Mouse (Mus musculus): ENCODE results near the gene Hist1h1b.
"Not testable (repeated sequence)": the region's sequence is repeated elsewhere in the genome, so short reads cannot be mapped to it uniquely, and the experiment has no call there.

Gene Hist1h1b

DNA sequence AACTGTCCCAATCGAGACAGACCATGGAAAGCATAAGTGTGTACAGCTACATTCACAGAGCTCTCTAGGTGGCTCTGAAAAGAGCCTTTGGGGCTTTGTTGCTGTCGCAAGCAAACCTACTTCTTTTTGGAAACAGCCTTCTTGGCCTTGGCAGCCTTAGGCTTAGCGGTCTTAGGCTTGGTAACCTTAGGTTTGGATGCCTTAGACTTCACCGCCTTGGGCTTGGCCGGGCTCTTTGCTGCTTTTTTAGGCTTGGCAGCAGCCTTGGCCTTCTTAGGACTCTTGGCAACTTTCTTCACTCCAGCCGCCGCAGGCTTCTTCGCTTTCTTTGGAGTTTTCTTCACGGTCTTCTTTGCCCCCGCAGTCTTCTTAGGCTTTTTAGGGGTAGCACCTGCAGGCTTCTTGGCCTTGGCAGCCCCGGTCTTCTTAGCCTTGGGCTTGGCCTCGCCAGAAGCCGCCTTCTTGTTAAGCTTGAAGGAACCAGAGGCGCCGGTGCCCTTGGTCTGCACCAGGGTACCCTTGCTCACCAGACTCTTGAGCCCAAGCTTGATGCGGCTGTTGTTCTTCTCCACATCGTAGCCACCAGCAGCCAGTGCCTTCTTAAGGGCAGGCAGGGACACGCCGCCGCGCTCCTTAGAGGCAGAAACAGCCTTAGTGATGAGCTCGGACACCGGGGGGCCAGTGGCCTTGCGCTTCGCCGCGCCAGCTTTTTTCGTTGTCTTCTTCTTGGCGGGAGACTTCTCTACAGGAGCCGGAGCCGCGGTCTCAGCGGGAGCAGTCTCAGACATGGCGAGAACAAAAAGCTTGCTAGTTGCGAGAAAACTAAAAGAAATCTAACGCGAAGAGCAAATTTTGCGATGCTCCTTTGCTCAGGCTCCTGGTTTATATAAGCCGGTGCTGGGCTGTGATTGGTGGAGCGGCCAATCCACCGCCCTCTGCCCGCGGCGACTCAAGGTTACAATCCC is at the start of gene Hist1h1b:
Hist1h1b (minus strand) TSS at position 859 of the 965 bp plus-strand sequence.
- no peak for DNase-seq (ENCODE audit: low spot score)

DNA sequence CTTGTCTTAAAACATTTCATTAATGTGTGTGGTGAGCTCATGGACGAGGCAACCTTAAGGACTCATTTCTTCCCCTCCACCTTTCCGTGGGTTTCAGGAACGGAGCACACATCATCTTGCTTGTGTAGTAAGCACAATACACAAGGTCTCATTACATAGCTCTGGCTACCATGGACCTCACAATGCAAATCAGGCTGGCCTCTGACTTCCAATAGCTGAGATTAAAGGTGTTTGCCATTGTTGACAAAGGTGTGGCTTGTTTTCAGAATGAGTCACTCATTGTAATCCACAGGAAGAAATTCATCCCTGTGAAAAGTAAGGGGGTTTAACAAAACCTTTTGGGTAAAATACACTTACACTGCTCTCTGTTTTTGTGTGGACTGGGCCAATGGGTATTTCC is 48.1 kb upstream of the Hist1h1b start:
- DNase-seq (ENCODE audit: low spot score) = no peak

DNA sequence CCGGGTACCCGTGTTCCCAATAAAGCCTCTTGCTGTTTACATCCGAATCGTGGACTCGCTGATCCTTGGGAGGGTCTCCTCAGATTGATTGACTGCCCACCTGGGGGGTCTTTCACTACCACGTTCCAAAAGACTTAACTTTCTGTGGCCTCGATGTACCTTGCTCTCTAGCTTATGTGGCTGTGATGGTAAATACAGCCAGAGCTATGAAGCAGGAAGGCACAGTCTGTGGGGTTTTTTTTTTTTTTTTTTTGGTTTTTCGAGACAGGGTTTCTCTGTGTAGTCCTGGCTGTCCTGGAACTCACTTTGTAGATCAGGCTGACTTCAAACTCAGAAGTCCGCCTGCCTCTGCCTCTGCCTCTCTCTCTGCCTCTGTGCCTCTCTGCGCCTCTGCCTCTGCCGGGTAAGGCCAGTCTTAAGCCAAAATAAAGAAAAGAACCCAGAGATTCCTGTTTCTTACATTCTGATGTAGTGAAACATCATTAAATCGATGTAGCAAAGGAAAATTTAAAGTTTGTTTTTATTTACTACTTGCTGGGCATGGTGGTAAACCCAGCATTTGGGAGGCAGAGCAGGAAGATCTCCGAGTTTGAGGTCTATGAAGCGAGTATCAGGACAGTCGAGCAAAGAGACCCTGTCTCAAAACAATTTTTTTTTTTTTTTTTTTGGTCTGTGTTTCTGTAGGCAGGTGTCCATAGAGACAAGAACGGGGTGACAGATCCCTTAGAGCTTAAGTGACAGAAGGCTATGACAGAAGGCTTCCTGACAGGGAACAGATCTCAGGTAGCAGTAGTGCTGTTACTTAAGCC is 39.9 kb upstream of the Hist1h1b start:
- not testable (repeated sequence) for DNase-seq (ENCODE audit: low spot score)

DNA sequence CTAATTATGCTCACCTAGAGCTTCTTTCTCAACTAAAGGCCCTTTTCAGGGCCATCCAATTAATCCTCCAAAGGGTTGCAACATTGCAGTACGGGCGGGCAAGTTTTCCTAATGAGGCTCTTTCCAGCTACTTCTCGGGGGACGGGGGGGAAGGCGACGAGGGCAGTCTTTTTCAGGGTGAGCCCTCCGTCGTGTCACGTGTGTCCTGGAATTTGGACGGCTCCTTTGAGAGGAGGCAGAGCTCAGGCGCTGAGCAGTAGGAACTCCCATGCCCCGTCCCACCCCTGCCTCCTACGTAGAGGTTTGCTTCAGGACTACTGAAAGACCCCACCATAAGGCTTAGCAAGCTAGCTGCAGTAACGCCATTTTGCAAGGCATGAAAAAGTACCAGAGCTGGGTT is 31.7 kb upstream of the Hist1h1b start:
- not testable (repeated sequence) for DNase-seq (ENCODE audit: low spot score)

DNA sequence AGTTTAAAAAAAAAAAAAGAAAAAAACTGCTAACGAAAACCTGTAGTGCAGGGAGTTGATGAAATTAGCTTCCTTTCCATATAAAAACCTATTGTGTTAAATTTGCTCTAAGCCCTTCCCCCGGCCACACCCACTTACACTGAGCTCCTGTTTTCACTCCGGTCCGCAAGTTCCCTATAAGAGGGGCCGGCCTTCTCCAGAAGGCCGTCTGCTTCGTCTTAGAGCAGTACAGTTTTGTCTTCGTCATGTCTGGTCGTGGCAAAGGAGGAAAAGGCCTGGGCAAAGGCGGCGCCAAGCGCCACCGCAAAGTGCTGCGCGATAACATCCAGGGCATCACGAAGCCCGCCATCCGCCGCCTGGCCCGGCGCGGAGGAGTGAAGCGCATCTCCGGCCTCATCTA is 31.1 kb upstream of the Hist1h1b start, which contains the start of gene Hist1h4m:
Hist1h4m (plus strand) TSS at position 208 of the 400 bp plus-strand sequence.
- not testable (repeated sequence) for DNase-seq (ENCODE audit: low spot score)

DNA sequence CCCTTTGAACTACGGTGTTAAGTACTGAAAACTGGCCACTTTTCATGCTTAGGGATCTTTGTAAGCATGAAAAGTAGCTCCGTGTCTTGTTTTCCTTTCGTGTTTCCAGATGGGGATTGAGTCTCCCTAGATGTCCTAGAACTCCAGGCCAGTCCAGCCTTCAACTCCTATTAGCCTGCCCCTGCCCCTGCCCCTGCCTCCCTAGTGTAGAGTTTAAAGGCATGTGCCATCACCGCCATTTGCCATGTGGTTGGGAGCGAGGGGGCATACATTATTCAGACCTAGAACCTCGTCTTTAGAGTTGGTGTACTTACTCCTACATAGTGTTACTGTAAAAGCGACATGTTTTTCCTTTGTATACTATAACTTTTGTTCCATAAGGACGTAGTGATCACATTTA is 30.6 kb upstream of the Hist1h1b start:
- DNase-seq (ENCODE audit: low spot score) = not testable (repeated sequence)

DNA sequence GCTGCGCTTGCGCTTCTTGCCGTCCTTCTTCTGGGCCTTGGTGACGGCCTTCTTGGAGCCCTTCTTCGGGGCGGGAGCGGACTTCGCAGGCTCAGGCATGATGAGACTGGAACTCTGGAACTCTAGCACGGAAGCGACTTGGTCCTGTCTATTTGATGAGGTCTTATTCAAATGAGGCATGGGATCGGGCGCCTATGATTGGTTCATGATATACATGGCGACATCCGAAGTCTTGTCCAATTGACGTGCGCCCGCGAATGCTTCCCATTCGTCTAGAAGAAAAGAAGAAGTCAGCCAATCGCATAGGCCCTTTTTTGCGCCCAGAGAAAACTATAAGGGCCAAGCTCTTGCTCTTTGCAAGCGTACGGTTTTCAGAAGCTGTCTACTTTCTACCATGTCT is 29.6 kb upstream of the Hist1h1b start, which contains the start of the genes Hist1h2bq and Hist1h2ao:
Hist1h2bq (minus strand) TSS at position 125 of the 400 bp plus-strand sequence.
Hist1h2ao (plus strand) TSS at position 393 of the 400 bp plus-strand sequence.
- DNase-seq (ENCODE audit: low spot score) = not testable (repeated sequence)

DNA sequence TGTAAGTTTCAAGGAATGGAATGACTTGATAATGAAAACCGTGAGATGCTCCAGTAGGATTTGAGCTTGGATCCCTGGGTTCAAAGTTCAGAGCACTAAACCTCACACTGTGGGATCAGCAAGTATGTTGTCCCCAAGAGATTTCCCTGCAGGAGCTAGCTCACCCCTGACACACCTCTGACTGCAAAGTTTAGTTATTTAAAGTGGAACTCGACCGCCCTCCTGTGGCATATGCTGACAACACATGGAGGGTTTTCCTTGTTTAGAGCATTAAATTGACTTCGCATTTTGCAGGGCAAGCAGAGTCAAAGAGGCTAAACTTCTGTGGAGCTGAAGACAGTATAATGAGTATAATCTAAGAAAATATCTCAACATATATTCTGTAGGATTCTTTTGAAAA is 22.6 kb upstream of the Hist1h1b start:
- DNase-seq (ENCODE audit: low spot score) = not testable (repeated sequence)

DNA sequence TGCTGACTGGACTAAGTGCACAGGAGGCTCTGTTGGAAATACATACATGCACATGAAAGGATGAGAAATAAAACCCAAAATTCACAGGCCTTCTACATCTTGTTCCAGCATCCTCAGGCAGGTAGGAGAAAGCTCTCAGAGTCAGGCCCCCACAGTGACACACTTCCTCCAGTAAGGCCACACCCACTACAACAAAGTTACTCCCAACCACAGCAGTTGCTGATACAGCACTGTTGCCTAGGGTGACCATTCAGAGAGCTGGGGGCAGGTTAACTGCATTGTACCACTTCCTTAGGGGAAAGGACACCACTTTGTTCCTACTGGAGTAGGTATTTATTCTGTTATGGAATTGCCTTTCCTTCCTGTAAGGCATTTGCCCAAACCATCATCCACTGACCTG is 16.7 kb upstream of the Hist1h1b start:
- DNase-seq (ENCODE audit: low spot score) = not testable (repeated sequence)

DNA sequence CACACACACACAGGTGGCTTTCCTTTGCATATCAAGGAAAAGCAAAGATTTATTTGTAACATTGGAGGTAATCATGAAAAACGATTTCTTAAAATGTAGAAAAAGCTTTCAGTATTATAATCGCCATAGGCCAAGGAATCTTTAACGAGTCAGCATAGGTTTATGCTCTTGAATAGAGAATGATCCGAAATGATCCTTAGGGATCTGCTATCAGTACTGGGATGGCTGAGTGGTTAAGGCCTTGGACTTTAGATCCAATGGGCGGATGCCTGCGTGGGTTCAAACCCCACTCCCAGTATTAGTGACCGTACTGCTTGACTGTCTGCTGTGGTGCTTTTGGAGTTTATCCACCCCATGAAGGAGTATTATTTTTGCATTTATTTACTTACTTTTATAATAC is 15.2 kb upstream of the Hist1h1b start:
- DNase-seq (ENCODE audit: low spot score) = no peak

DNA sequence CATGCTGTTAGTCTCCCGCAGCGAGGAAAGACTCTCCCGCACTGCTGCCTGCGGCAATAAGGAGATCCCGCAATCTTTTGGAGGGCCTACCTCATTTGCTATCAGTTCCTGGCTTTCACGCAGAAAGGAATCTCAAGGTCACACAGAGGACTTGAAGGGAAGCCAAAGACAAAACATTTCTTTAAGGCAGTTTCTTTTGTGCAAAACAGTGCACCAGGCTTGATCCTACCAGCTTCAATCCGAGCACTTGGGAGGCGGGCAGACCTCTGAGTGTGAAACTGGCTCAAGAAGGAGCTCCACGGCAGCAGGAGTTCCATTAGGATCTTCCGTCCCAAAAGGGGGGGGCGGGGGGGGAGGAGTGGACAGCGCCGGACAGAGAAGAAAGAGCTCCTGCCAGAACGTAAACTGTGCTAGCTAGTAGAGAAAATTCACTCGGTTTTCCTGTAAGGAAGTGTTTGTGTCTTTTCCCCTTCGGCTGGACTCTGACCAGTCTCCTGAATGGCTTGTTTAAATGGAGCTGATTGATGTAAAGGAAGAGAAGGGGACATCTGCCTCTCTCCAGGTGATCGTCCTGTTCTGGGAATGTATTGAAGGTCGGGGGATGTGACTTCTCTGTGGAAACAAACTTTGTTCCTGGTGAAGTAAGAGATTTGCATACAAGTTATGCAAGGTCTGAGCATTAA is 10.3 kb upstream of the Hist1h1b start:
- DNase-seq (ENCODE audit: low spot score) = no peak

DNA sequence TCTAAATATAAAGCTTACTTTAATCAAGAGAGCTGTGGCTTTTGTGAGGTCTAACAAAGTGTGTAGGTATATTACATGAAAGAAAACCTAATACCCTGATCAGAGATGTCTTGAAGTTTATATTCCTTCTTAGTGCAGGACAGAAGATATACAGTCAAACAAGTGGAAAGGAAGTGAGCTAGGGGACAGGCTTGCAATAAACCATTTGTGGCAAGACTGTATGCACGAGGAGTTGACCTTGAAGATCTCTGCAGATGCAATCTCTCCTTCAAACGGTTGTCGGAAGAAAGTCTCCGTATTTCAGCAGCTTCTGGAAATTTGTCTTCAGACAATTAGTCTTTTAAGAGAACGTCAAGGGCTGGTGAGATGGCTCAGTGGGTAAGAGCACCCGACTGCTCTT is 9.5 kb upstream of the Hist1h1b start:
- no peak for DNase-seq (ENCODE audit: low spot score)

DNA sequence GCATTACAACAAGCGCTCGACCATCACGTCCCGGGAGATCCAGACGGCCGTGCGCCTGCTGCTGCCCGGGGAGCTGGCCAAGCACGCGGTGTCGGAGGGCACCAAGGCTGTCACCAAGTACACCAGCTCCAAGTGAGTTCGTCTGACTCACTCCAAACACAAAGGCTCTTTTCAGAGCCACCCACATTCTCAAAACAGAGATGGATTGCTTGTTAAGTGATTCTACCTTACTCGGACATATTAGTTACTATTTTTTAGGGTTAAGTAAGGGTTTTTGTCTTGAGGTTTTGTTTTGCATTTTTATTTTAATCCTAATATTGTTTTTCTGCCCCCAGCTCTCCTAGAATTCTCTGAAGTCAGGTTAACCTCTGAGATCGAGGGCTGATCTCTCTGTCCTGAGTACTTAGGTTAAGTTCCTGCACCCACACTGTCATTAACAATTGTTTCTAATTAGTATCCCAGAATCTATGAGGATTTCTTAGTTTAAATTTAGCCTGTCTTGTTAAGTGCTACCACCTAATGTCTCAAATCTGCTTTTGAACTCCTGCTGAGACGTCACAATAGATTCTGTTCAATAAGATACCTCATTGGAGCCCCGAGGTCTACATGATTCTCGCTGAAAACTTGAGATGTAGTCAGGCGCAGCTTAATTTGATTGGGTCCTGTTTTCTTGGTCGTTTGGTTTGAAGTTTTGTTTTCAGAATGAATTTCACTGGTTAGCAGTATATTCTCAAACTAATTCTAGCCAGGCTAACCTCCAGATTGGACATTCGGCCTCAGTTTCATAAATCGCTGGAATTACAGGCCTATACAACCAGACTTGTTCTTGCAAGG is 7.6 kb upstream of the Hist1h1b start:
- DNase-seq (ENCODE audit: low spot score) = no peak

DNA sequence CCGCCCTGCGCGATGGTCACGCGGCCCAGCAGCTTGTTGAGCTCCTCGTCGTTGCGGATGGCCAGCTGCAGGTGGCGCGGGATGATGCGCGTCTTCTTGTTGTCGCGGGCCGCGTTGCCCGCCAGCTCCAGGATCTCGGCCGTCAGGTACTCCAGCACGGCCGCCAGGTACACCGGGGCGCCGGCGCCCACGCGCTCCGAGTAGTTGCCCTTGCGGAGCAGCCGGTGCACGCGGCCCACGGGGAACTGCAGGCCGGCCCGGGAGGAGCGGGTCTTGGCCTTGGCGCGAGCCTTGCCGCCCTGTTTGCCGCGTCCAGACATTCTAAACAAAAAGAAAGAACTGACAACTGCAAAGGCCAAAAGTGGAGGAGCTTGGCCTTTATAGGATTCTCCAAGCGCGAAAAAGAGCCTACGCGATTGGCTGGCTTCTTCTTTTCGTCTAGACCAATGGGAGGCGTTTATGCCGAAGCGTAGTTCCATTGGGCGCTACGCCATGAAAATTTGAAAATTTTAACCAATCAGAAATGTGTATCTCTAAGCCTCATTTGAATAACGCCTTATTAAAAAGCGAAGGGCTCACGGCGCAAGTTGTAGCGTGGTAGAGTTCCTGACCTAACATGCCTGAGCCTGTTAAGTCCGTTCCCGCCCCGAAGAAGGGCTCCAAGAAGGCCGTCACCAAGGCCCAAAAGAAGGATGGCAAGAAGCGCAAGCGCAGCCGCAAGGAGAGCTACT is 6.6 kb upstream of the Hist1h1b start, which contains the start of the genes Hist1h2an and Hist1h2bp:
Hist1h2an (minus strand) TSS at position 320 of the 731 bp plus-strand sequence.
Hist1h2bp (plus strand) TSS at position 563 of the 731 bp plus-strand sequence.
- peak; percentile 98 for DNase-seq (ENCODE audit: low spot score)

DNA sequence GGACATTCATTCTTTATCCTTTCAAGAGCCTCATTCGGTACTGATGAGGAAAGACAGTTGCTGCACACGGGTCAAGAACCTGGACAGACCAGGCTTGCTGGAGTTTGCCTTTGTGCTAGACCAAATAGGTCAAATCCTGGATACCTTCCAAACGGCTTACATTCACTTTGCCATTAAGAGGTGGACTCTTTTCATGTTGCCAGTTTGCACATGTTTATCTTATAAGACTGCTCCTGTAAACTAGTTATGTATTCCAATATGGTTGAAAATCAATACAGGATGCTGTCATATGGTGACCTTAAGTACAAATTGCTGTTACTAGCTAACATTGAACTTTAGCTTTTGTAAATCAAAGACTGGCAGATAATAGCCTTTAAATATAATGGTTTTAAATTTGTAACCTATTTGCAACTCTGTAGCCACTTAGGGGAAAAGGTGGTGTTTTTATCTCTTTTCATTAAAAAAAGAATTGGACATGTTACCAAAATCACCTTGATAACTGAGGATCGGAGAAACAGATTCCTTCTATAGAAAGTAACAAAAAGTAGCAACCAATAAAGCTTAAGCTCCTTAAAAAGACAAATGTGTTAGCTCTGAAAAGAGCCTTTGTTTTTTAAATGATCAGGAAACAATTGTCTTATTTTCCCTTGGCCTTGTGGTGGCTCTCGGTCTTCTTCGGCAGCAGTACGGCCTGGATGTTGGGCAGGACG is 5.9 kb upstream of the Hist1h1b start:
- DNase-seq (ENCODE audit: low spot score) = no peak

DNA sequence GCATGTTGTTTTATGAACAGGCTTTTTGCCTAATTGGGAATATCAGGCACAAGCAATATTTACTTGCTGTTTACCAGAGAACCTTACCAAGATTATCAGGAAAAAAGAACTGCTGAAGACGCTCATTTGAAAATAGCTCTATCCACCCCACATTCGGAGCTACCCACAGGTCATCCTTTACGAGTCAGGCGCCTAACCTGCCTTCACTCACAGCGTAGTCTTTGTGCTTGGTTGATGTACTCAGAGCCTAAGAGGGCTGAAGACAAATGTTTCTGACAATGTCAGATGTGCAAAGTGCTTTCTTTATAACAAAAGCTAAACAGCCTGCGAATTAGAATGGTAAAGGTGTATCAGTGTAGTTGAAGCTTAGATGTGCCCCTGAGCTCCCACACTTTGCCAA is 3.9 kb upstream of the Hist1h1b start:
- DNase-seq (ENCODE audit: low spot score) = no peak

DNA sequence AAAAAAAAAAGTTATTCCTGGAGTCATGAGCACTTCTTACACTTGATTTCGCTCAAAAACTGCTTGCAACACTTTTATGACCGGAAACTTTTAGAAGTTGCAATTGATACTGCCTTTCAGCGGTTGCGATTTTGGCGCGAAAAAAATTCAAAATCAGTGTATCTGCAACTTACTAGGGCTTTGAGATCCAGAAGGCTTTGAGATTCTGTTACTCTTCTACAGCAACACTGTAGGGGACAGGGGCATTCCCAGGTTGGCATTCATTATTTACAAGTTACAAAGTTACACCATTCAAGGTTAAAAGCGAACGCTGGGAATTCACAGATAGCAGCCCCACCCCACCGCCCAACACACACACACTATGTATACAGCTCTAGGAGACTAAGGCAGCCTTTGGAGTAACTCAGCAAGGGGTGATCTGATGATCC is 3.3 kb upstream of the Hist1h1b start:
- DNase-seq (ENCODE audit: low spot score) = no peak

DNA sequence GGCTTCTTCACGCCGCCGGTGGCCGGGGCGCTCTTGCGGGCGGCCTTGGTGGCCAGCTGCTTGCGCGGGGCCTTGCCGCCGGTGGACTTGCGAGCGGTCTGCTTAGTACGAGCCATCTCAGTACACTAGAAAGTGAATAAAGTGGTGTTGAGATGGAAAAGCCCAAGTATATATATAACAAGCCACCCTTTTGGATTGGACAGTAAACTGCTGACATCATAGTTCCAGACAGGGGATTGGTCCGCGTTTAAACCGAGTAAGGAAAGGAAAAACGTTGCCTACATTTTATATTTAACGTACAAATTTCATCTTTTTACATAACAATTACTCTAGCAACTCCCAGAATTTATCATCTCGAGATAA is 2.8 kb upstream of the Hist1h1b start, which contains the start of gene Hist1h3i:
Hist1h3i (minus strand) TSS at position 116 of the 363 bp plus-strand sequence.
- peak; percentile 89 for DNase-seq (ENCODE audit: low spot score)

All from layer of hippocampus, adult 9-10 months (tissue).